Mouse (Mus musculus) brown adipose tissue, adult 24 weeks (tissue): ENCODE data around the gene Fbxl7. TPM values are rescaled to one million over a fixed set of nuclear protein-coding genes. Genes with fewer than 3 reads are reported as not detected.

Experiments used
- H3K27ac ChIP-seq: fragments of 200-500 bp; replicated peaks from 2 replicates; pipeline ENCODE4 v1.5.1; 2012; ENCODE audit warnings: low read depth, mild to moderate bottlenecking, low read length
- H3K4me1 ChIP-seq: fragments of 200-500 bp; 2 replicates; pipeline ENCODE4 v1.6.1; 2012; ENCODE audit warnings: low read length, mixed read lengths; ENCODE audit not compliant: control insufficient read depth, insufficient read depth, insufficient read length
- H3K4me3 ChIP-seq: fragments of 200-500 bp; 2 replicates; pipeline ENCODE4 v1.5.1; 2012; ENCODE audit warnings: low read depth, mild to moderate bottlenecking, low read length, moderate library complexity; ENCODE audit not compliant: insufficient read depth
- polyA plus RNA-seq: library from polyadenylated mRNA; stranded (reverse); fragments of >200 nt; gene quantifications from 2 replicates; pipeline ENCODE4 v1.2.4, GENCODE M21; 2012; ENCODE audit not compliant: missing spikeins, insufficient read depth, insufficient read length

Fbxl7 gene
- polyA plus RNA-seq, 1 experiment, result 0.63 TPM

DNA sequence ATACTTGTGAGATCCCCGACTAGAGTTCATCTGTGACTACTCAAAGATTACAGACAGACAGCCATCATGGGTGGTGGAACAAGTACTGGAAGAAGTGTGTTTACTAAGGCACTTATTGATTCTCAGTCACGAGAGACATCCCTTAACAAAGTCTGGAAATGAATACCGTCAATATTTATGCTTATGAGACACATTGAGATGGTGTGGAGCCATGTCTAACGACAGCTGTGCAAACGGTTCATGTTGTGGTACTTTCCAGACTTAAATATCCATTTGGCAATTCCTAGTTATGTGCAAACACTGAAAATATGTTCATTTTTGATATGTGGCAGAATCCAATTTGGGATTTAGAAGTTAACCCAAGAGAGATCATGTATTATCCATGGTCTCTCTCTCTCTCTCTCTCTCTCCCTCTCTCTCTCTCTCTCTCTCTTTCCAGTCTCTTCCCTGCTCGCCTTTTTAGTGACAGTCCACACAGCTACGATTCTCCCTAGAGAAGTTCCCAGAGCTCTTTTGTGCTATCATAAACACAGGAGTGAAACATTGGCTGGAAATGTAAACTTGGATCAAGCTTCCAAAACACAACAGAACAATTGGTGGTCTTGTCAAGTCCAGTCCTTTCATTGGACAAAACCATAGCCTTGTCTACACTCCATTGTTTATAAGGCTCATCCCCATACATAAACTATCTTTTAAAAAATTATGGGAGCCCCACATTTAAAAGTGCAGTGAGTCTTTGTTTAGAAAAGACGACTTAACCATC, 315.3 kb downstream of the Fbxl7 start:
- H3K4me1 ChIP-seq, result no peaks in the 10 kb centered on the region
- no peak overlapping the region for H3K4me3 ChIP-seq
- no peak overlapping the region for H3K27ac ChIP-seq

DNA sequence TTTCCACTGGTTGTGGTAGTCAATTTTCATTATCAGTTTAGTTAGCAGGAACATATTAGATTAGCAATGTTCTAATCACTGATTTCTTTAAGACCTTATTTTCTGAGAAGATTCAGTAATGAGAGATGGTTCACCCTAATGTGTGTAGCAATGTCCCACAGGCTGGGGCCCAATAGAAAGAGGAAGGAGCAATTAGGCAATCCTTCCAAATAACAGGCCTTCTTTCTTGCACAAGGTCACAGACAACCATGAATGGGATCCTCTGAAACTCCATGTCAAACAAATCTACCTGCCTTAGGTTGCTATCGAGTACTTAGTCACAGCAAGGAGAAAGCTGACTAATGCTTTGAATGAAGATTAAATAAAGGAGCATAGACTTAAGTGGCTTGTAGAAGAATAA, 316.9 kb downstream of the Fbxl7 start:
- H3K4me1 ChIP-seq, result no peaks in the 10 kb centered on the region
- H3K4me3 ChIP-seq, result no peak overlapping the region
- H3K27ac ChIP-seq, result no peak overlapping the region

DNA sequence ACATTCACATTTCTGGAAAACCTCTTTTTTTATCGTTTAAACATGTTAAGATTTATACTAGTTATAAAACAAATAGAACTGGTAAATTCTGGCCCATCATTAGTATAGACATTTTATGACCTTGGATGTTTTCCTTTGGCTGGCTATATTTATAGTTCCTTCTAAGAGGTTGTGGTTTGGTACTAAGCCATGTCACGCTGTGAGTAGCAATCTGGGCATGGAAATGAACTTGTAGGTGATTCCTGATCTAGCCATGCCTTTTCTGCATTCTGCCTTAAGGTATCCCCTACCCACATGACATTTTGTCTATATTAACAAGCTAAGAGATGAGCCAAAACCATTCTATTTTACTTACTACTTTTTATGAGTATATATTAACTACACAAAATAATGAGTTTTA, 329.3 kb downstream of the Fbxl7 start:
- Histone ChIP-seq H3K4me3 (no peak overlapping the region), H3K4me1 (peaks cover 3% of the 10 kb centered on the region; the same call in 1 of the 2 replicates), H3K27ac (no peak overlapping the region)

DNA sequence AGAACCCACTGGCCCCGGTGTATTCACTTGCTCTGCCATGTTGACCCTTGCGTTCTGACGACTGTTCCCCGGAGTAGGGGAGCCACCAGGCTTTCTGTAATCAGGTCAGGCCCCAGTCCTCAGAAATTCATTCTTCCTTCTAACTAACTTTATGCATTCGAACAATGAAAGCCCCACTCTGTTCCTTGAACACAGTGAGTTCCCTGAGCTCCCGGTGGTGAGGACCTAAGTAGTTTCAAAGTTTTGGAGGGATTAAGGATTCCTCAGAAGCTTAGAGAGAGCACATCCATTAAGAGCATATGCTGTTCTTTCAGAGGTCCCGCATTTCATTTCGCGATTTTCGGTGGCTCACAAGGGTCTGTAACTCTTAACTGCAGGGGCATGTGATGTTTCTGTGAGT, 341.8 kb downstream of the Fbxl7 start:
- H3K27ac ChIP-seq, result no peak overlapping the region
- no peak overlapping the region for H3K4me3 ChIP-seq
- no peaks in the 10 kb centered on the region for H3K4me1 ChIP-seq

DNA sequence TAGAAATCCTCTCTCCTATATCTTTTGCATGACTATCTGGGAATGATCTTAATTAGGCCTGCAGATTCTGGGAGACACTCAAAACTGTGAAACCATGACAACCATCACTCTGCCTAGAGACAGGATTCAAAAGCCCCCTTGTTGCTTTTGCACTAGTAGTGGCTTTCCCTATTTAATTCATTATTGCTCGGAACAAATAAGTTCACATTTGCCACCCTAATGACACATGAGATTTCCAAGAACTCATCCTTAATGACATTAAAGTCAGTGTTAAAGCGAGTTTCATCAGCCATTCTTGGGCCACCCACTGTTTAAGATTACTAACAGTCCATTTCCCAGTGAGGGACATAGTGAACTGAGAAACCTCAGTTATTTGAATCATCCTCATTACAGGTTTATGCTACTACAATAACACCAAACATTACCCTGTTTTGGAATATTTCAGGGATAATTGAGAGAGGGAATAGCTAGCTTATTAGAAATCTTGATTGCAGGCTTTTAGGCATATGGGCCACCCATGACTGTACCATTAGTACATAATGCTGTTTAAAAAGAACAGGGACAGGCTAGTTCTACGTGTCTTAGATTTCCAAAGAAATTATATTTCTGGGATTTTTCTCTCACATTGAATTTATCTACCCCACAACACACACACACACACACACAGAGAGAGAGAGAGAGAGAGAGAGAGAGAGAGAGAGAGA, 361.2 kb downstream of the Fbxl7 start:
- H3K4me1 ChIP-seq, result no peaks in the 10 kb centered on the region
- H3K27ac ChIP-seq, result no peak overlapping the region
- H3K4me3 ChIP-seq, result no peak overlapping the region

DNA sequence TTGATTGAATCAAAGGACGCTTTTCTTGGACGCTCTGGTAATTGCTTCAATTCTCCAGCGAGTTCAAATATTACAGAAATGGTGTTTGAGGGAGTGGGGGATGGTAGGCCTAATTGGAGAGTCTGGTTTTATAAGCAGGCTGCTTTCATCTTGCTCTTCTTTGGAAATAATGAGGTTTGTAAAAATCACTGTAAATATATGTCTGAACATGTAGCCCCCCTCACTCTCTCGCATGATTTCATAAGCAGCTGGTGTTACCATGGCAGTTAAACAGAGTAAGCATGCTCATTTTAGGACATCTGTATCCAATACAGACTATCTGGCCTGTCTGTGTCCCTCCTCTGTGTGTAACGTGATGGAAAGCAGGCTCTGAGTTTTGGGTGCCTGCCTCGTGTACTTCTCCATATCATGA, 376.2 kb downstream of the Fbxl7 start:
- Histone ChIP-seq H3K4me1 (no peaks in the 10 kb centered on the region), H3K27ac (no peak overlapping the region), H3K4me3 (no peak overlapping the region)

DNA sequence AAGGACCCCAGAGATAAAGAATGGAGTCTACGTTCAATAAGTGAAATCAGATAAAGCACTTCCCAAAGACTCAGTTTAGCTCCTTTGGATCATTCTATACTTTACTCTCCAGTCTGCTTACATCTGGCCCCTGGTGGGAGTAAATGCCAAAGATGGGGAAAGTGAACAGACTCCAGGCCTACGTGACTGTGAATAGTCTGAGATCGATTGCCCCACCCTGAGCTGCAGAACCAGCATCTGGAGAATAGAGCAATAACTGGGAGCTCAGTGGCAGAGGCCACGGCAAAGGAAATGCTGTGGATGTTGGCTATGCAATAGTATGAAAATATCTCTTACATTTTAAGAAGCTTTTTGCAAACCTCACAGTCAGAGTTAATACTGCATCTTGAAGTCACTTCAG, 394.4 kb downstream of the Fbxl7 start:
- Histone ChIP-seq H3K27ac (no peak overlapping the region), H3K4me1 (no peaks in the 10 kb centered on the region), H3K4me3 (no peak overlapping the region)
